8 mouse cellular contexts compared by ENCODE assay signal in genomic region chr2:174675642-174676041, GRCm38 (mm10). TPM values are rescaled to one million over a fixed set of nuclear protein-coding genes. Genes with fewer than 3 reads are reported as not detected.
DNase-seq lines count a peak whose midpoint lies in the region; TF ChIP-seq lines count a peak whose summit lies in the region.

No protein-coding gene starts in this region.

- TF ChIP-seq CTCF in E14TG2a.4 (conservative IDR thresholded peaks at IDR 0.05; ENCODE audit: low read length) = peak; percentile 96
- peak; percentile 95 for TF ChIP-seq CTCF in lung, adult 2 months (IDR thresholded peaks at IDR 0.05; ENCODE audit: insufficient read depth, low read length)

- TF ChIP-seq POLR2A in lung, adult 2 months (IDR thresholded peaks at IDR 0.05; ENCODE audit: borderline replicate concordance, extremely low read depth, low read depth, low read length) = no peak

- no peaks in the 10 kb centered on the region for H3K9me3 ChIP-seq in E14TG2a.4 (ENCODE audit: low read length)

- H3K27me3 ChIP-seq in E14TG2a.4 (ENCODE audit: insufficient read depth, low read length) = peaks cover 38% of the 10 kb centered on the region

- peaks cover 29% of the 10 kb centered on the region for H3K4me1 ChIP-seq in E14TG2a.4 (replicated peaks; ENCODE audit: low read depth, low read length)
- H3K4me1 ChIP-seq in lung, adult 2 months (ENCODE audit: control insufficient read depth, insufficient read depth, low read length) = no peaks in the 10 kb centered on the region; the same call in 1 of the 2 replicates

- WGBS in lung, adult 2 months = 14% methylated on average over 9 of the region's 9 CpGs

- H3K36me3 ChIP-seq in E14TG2a.4 (ENCODE audit: insufficient read depth, low read length) = no peaks in the 10 kb centered on the region

- no peak overlapping the region for H3K4me3 ChIP-seq in E14TG2a.4 (replicated peaks; ENCODE audit: low read length)
- H3K4me3 ChIP-seq in lung, adult 2 months (replicated peaks; ENCODE audit: extremely low read depth, low read depth, low read length) = no peak overlapping the region

- DNase-seq in adrenal gland, adult 18-20 months (ENCODE audit: low spot score in 2 of 2) = peak; percentile 65 to 71
- peak; percentile 88 for DNase-seq in embryo, embryonic 10 days (ENCODE audit: low spot score)
- DNase-seq in heart, adult 11 months = peak; percentile 92
- peak; percentile 77 to 91 for DNase-seq in kidney, postnatal 25 days
- peak; percentile 72 for DNase-seq in lung, adult 2 months
- DNase-seq in retina, embryonic 14.5 days (ENCODE audit: low spot score) = peak; percentile 93
- peak; percentile 64 for DNase-seq in urinary bladder, postnatal 25 days (ENCODE audit: low spot score)

RNA-seq across cellular contexts. Expression of gene Zfp831, which starts 32.3 kb away (rescaled TPM):
- under 1 TPM; 0.07 to 0.13 TPM for total RNA-seq in adrenal gland, adult 18-20 months (2021)
- polyA plus RNA-seq in lung, adult 2 months (2012; rRNA removed) = 0.53 and 0.65 TPM in 2 replicates
